Mouse (Mus musculus): Measurements from ENCODE around the gene Pogk.

Gene Pogk

DNA sequence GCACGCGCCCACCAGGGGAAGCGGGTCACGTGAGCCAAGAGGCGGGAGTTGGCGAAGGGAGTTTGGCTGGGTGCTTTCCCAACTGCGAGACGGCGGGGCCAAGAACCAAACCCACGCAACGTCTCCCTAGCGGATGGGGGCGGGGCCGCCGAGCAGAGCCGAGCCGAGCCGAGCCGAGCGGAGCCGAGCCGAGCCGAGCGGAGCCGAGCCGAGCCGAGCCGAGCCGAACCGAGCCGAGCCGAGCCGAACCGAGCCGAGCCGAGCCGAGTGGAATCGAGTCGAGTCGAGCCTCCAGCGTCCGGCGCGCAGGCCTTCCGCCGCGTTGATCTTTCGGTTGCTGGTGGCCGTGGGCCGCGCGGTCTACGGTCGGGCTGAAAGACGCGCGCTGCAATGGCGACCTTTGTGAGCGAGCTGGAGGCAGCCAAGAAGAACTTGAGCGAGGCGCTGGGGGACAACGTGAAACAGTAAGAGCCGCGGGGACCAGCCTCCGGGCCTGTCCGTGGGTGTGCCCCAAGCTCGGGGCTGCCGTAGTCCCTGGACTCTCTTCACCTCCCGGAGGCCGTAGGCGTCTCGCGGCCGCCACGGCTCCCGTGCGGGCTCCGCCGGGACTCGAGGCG lies 30.5 kb downstream of the Pogk start, which contains the start of gene Tada1:
TSS of gene Tada1 (plus strand) at position 85 of the 617 bp plus-strand sequence.
- peak; percentile 94 for DNase-seq

DNA sequence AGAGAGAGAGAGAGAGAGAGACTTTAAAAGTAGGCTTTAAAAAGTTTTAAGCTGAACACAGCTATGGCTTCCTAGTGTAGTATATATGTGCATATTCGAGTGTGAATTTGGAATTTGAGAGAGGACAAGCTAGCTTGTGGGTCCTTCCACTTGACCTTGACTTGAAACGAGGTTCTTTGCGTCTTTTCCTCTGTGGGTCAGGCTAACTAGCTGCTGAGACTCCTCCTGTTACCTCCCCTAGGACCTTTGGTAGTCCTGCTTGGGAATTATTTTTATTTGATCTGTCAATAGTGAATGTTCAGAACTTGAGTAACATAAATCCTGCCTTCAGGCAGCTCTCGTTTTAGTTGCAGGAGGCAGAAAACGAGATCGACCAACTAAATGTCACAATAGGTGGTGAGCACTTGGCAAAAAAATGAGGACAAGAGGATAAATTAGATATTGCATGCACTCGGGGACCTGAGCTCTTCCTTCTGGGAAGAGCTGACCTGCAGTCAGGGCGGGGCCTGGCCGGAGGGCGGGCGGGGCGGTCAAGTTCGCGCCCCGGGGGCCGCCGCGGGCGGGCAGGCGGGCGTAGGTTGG lies 31.1 kb downstream of the Pogk start:
- DNase-seq = no peak

DNA sequence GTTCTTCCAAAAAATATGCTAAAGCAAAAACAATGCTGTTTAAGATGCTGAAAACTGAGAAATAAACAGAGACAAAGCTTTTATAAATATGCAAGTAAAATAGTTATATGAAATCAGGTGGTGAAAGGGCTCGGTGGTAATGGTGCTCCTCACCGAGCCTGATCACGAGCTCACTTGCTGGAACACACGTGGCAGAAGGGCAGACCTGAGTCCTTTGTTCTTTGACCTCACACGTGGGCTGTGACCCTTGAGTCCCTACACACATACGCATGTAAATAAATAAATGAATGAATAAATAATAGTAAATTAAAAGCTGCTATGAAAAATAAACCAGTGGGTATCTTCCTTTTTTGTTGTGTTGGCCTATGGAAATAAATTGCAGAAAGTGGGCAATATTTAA lies 32.5 kb downstream of the Pogk start:
- DNase-seq = no peak

DNA sequence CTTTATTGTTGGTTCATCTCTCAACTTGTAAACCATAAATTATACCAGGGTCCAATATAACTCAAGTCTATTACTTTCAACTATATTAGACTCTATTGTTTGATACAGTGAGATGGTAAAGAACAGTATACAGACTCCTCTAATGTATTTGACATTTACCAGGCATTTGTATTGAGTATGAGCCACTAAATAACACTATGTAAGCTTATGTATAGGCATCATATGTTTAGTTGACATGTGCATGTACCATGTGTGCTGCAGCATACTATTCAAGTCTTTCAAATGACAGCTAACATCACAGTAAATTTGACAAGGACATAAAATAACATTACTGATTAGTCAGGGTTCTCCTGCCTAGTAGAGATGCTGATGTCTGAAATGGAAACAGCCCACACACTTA lies 46.5 kb downstream of the Pogk start:
- no peak for DNase-seq

DNA sequence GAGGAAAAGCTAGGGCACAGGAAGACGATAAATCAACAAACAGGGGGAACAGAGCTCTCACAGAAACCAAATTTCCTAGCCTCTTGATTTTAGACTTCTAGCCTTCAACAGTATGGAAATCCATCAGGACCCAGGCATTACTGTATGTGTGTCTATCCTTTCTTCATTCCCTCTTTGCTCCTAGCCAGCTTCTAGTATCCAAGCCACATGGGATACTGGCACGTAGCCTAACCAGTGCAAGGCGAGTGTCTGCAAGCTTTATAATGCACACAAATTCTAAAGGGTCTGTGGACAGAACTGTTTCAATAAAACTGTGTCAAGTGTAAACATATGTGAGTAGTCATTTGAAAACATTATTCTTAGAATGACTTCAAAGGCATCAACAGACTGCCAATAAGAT lies 47.0 kb downstream of the Pogk start:
- no peak for DNase-seq

DNA sequence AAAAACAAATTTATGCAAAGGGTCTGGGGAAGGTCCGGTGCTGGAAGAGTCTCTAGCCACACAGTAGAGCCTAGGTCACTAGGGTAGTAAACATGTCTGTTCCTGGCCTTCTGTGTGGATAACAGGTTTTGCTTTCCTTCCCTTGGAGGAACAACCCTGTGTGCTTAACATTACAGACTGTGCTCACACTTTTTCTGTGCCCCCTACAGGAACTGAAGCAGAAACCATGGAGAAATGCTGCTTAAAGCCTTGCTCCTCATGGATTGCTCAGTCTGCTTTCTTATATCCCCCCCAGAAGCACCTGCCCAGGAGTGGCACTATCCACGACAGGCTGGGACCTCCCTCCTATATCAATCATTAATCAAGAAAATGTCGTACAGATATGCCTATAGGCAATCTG lies 47.8 kb downstream of the Pogk start:
- no peak for DNase-seq

DNA sequence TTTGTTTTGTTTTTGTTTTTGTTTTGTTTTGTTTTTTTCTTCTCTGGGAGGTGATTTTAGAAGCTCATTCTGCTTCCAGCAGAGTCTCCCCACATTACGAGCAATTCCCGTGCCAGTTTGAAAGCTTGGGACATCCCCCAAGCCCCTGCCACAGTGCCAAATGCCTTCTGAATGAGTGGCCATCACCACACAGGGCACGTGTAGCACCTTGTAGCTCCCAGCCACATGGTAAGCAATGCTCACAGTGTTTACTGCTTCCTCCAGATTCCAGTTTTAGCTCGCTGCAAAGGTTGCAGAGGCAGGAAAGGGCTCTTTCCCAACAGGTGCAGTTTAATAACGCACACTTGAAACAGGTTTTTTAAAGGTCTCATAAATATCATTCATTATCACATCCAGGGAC lies 48.8 kb downstream of the Pogk start:
- no peak for DNase-seq

DNA sequence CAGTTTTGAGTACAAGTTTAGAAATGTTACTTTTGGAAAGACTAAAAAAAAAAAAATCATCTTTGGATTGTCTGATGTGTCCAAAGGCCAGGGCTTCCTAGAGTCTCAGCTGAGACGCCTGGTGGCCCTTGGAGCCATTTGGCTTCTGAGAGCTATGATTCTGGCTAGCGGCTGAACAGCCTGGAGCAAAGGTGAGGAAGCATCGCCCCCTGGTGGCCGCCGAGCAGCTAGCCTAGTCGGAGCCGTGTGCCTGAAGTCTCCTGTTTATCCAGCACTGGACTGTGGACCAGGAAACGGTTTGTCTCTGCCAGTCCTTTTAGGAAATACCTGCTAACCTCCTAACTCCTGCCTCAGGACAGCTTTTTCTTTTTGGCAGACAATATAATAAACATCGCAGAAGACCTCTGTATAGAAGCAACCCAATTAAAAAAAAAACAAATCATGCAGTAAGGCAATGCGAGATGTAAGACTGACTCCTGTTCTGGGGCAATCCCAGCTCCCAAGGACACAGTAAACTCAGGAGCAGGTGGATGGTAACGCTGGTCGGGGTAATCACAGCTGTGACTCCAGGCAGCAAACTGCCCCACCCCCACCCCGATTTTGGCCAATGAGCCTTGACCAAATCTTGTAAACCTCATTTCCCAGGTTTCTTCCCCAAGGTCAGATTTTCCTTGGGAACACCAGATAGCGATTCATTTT lies 49.4 kb downstream of the Pogk start:
- peak; percentile 83 for DNase-seq

DNA sequence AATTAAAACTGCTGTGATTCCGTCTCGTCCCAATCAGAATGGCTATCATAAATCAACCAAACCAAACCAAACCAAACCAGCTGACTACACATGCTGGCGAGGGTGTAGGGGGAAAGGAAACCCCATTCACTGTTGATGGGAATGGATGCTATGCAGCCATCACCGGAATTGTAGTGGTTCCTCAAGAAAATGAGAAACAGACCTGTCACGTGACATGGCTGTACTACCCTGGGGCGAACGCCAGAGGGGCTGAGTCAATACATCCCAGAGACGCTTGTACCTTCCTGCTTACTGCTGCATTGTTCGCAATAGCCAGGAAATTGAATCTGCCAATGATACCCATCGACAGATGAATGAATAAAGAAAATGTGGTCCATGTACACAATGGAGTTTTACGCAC lies 59.9 kb downstream of the Pogk start:
- no peak for DNase-seq

DNA sequence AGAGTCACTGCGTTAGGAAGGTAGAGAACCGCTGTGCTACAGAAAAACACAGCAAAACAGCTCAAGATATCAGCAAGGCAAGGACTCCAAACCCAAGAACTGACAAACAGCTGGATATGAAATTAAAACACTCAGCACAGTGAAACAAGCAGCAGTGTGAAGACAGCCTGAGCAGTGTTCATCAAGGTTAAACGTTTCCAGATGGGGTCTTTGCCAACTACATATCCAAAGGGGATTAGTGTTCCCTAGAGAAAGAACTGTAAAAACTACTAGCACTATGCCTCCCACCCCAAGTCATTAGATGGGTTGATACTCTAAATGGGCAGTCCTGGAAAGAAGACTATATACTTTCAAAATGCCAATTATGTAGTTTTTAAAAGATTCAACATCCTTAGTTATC lies 60.3 kb downstream of the Pogk start:
- no peak for DNase-seq

DNA sequence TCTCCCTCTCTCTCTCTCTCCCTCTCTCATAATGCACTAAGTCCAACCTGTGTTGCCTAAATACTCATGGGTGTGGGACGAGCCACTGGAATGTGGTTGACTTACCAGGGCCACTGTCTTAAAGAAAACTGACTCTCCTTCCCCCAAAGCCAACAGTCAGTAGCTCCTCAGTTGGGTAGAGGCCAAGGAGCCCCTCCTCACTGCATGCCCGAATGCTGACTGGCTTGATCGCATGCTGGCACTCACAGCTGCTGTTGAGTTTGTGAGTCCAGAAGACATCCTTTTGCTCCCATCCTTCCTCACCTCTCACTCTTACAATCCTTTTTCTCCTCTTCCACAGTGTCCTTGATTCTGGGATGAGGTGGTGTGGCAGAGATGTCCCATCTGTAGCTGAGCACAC lies 62.8 kb downstream of the Pogk start:
- DNase-seq = no peak

DNA sequence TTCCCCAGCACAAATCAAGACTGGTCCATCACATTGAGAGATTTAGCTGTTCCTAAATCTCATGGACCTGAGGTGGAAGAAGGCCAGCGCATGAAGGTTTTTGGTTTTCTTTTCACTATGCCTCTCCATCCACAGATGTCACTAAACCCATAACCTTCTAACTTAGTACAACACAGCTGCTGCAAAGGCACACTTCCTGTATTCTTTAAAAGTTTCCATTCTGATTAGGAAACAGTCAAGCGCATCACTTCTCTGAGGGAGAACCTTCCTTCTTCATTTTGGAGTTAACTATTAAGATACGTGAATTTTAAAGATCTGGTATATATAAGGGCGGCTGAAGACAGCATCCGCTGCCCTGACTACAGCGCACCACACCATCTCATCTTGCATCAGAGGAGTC lies 64.1 kb downstream of the Pogk start:
- DNase-seq = no peak

DNA sequence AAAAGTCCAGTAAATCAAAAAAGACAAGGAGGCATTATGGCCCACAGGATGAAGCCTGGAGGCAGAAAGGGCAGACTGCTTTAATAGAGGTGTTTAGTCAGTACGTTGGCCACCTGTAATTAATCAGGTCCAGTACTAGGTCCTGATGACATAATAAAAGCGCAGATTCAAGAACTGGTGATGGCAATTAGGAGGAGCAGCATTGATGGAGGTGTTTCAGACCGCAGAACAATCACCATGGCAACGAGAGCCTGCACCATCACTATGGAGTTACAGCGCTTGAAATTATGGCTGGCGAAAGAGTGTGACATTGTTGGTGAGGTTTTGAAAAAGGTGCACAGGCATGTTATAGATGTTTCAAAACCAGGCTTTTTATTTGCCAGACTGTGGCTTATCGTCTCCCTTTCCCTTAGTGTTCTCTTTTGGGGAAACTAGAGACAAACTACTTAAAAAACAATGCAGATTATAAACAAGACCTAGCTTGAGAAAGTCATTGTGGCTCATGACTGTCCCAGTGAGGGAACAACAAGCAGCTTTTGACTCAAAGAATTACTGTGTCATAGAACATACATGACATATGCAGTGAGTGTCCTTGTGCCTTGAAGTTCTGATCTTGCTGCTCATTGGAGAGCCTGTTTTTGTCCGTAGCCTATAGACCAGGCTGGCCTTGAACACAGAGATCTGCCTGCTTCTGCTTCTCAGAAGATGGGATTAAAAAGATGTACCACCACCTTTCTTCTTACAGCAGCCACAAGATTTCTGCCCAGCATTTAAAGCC lies 65.2 kb downstream of the Pogk start:
- peak; percentile 63 for DNase-seq

DNA sequence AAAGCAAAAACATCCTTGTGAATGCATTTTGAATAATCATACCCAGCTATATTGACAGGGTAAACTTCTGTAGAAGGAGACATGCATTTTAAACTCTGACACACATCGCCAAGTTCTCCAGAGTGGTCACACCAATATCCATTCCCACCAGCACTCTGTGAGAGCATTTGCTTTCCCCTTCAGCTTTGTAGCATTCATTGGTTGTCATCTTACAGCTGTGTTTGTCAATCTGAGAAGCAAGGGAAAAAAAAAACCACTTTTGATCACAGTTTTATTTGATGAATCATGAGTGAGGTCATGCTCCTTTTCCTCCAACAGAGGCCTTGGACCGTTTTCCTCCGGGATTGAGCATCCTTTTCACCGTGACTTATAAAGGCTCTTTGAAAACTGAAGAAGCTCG lies 66.1 kb downstream of the Pogk start:
- DNase-seq = no peak

DNA sequence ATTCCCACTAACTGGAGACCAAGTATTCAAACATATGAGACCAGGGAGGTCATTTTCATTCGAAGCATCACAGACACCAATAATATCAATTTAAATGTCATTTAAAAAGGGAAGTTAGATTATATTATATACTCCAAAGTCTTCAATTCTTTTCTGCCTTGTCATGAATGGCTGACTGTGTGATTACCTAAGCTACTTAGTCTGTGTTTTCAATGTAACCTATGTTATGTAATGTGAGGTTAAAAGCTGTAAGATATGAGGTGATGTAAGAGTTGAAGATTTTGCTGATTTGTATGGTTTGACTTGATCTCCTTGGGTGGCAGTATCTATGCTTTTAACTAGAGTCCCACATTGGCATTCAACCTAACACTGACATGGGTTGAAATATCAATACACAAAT lies 67.1 kb downstream of the Pogk start:
- DNase-seq = no peak

DNA sequence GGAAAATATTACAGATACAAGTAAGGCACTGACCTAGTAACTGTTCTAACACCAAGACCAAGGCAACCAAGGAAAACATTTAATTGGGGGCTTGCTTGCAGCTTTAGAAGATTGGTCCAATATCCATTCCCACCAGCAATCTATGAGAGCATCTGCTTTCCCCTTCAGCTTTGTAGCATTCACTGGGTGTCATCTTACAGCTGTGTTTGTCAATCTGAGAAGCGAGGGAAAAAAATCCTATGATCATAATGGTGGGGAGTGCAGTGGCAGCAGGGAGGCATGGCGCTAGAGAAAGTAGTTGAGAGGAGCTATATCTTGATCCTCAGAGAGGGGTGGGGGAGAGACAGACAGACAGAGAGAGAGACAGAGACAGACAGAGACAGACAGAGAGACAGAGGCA lies 67.6 kb downstream of the Pogk start:
- no peak for DNase-seq

DNA sequence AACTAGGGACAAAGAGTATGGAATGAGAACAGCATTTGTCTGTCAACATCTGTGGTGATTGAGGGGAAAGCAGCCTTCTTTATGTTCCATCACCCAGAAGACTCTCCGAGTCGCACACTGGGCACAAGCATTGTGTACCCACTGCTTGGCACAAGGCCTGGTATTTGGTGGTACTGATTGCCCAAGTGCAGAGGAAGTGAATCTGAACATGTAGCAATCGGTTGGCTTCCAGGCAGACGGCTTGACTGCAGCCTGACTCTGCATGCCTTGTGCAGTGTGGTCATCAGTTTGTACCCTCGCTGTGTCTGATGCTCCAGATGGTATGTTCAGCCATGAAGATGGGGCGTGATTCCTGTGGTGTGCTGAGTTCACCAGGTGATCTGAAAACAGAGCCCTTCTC lies 70.6 kb downstream of the Pogk start:
- DNase-seq = peak; percentile 88

All from layer of hippocampus, adult 9-11 months (tissue).